Mouse (Mus musculus) stomach, postnatal 0 days (tissue): ENCODE results near the gene Slc5a3.

Experiments
- CTCF ChIP-seq: IDR thresholded peaks from 2 replicates; pipeline ENCODE4 v1.5.1; 2016; ENCODE audit warnings: antibody characterized with exemption, low read depth, mild to moderate bottlenecking, moderate library complexity
- EP300 ChIP-seq: optimal IDR thresholded peaks from 2 replicates; pipeline ENCODE3; 2016; ENCODE audit warnings: antibody characterized with exemption

DNA sequence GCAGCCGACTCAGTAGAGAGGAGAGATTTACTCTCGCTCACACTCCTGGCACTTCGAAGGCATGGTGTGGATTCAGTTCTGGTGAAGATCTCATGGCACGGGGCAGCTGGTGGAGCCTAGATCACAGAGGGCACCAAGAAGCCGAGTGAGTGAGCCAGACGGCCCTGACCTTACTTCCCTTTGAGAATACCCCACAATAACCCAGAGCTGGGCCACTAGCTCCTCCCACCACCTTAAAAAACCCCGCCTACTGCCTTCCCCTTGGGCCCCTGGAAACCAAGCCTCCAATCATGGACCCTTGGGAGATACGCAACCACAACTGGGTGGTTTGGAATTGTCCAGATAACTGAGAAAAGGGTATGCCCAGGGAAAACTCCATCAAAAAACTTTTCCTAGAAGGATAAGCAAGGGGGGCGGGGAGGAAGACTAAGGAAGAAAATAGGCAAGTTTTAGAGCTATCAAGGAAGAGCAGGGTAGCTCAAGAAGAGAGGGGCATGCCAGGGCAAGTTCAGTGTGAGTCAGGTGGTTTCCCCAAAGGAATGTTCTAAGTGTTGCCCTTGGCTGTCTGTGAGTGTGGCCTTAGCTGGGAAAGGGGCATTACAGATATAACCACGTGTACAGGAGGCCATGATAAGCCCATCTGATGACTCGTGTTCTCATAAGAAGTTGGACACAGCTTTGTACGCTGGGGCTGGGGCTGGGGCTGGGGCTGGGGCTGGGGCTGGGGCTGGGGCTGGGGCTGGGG is 36.3 kb upstream of the Slc5a3 start:
- no peak for TF ChIP-seq CTCF
- no peak for TF ChIP-seq EP300
